Mouse (Mus musculus) neutrophil, adult 5-6 weeks (primary cell): ENCODE measurements at regions not wholly inside any gene's neighbourhood (a gene's known extent, or its start where the extent isn't known, plus 50 kb on each side); places are given as distances from the start of the nearest gene placed in this dataset.

Source experiments
- ATAC-seq: fragments of 151-379, 151-347 bp; 2 replicates; pipeline ENCODE4 v1.8.0; 2017; ENCODE audit warnings: mild to moderate bottlenecking, moderate TSS enrichment; ENCODE audit not compliant: insufficient number of reproducible peaks, poor library complexity, low FRiP score, severe bottlenecking; ENCODE audit errors: extremely low read depth

DNA sequence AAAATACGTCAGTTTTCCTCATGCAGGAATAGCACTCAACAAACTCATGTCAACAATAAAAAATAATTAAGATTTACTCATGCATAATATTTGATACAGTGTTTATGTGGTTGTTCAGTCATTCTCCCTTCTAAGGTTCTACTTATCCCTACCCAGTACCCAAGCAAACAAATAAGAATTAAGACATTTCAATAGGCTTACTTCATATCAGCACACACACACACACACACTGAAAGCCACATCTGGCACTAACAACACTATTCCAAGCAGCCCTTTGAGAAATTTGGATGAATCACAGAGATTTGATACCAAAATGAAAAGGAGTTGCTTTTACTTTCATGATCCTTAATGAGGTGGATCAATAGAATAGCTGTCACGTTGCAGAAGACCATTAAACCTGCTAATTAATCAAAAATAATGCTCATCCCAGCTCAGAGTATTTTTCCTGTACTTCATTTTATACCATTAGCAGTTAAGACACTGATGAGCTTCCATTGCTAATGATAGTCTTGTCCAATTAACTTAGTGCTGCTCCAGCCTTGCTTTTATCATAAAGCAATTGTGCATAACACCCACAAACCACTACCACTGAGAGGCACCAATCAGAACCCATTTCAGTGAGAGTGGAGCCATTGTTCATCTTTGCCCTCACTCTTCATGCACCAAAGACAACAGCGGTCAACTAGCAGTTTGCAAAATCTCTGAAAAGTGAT lies 188.3 kb downstream of the Arl4a start:
- no peak for ATAC-seq

DNA sequence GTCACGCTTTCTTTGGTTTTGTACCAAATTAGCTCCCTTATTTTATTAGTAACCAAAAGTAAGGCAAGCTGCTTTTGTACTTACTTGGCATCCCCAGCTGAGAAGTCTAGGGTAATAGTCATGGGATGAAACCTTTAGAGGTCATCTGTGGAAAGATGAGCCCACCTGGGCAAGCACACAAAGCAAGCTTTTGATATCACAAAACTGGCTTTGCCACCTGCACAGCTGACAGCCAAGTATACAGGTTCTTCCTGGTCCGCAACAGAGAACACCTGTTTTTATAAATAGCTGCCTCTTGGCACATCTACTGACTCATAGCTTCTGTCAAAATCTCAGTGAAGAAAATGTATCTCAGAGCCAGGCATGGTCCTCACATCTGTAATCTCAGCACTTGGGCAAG lies 197.2 kb downstream of the Arl4a start:
- no peak for ATAC-seq

DNA sequence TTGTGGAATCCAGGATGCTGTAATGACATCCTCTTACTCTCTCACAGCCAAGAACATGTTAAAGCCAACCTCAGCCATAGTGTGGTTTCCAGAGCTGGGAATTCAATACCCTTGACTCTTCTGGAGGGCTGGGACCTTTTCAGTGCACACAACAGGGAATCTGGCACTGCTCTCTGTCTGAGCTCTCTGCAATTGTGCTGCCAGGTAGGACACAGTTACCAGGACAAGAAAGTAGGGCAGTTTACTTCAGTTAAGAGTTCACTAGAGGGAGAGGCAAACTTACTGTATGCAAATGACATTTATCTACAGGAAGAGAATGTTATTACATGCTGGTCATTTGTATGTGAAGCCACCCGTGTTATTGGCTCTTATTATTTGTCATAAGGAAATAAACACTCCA lies 197.6 kb downstream of the Arl4a start:
- ATAC-seq, result no peak

DNA sequence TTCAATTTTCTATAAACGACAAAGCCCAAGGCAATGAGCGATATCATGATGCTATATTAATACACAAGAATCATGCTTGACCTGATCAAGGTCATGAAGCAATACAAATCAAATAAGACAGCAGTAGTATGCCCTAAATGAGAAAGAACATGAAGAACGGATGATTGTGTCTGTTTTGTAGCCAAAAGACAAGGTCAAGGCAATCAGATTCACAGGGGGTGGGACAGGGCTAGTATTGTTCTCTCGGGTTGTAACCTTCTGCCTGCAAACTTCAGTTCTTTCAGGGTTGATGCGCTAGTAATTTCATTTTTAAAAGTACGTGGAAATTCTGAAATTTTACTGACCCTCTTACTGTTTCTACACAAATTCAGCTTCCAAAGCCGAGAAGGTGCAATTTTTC lies 206.7 kb downstream of the Arl4a start:
- ATAC-seq, result no peak

DNA sequence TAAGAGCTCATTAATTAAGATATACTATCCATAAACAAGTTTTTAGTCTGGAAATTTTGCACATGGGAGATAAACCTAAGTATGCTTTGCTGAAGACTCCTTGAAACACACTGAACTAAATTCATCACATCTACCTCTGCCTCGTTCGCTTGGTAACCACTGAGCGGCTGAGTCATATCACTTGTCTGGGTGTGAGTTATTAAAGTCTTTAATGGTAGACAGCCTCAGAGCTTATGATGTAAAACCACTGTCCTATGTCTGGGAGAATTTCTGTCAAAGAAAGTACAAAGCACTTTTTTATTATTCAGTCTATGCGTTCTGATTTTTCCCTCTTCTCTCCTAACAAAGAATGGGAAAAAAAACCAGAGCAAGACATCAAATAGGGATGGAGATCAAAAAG lies 207.3 kb downstream of the Arl4a start:
- no peak for ATAC-seq

DNA sequence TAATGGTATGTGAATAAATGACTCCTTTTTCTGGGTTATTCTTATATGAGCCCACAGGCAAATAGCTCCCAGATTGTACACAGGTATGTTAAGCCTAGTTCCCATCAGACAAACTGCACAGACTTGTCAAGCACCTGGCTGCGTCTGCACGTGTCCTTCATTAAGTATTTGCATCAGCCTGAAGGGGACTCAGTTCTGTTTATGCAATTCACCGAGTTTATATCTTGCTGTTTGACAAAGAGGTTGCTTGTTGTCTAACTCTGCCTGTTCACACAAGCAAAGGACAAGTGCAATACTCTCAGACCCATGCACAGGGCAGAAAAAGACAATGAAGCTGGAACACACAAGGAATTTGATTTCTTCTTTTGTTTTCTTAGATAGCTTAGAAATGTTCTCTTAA lies 215.2 kb downstream of the Arl4a start:
- ATAC-seq, result no peak

DNA sequence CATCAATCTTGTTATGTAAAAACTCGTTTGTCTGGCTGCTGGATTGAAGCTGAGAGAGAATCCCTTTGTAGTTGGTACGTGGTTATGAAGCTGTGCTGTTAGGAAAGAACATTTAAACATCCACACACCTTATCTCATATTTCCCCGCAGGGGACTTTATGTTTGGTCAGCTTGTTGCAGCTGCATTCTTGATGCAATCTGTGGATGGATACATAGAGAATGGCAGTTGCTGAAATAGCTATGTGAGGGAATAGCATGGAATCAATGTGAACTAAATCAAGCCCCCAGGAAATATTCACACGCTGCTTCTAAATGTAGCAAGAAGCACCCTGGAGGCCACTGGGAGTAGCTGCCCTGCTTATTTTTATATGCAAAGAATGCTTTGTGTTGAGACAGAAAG lies 236.3 kb downstream of the Arl4a start:
- no peak for ATAC-seq

DNA sequence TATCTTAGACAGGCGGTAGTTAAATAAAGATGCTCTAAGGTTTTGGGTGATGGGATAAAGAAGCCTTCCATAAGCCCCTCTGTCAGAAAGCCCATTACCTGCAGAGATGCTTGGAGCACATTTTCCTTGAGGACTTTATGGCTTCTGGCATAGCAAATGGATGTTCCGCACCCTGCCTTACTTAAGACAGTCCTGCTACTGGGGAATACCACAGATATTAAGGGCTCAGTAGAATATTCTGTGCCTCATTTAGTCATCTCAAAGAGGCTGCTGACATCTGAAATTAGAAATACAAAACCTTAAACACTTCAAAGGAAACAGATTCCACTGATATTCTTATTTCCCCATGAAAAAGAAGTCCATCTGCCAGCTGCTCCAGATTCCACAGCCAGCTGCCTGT lies 240.0 kb downstream of the Arl4a start:
- ATAC-seq, result no peak

DNA sequence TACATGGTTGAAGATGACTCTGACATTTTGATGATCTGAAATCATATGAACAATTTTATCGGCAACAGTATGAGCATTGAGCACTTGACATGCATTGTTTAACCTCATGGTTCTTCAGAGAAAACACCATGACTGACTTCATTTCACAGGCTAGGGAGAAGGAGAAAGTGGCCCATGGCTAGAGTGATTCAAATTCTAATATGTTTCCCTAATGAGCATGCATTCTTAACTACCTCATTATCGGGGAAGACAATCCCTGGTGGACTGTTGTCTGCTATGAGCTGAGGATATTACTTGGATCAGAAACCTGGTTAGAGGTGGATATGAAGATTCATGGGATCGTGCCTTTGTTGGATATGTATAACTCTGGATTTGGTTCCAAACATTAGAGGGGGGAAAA lies 240.9 kb downstream of the Arl4a start:
- no peak for ATAC-seq

DNA sequence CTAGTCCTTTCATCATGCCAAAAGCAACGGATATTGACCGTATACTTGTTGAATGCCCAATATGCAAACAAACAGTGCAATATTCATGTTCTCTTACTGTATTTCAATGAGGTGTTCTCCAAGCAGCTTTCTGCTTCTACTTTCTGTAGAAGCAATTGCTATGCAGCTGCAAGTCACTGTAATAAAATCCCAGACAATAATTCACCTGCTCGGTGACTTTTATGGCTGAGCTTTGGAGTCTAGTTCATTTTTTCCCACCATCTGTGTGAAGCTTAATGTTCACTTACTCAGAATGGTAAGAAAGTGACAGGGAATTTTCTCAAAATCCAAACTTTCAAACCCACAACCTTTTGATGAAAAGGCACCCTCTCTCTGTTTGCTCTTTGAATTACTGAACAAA lies 252.8 kb downstream of the Arl4a start:
- ATAC-seq, result no peak

DNA sequence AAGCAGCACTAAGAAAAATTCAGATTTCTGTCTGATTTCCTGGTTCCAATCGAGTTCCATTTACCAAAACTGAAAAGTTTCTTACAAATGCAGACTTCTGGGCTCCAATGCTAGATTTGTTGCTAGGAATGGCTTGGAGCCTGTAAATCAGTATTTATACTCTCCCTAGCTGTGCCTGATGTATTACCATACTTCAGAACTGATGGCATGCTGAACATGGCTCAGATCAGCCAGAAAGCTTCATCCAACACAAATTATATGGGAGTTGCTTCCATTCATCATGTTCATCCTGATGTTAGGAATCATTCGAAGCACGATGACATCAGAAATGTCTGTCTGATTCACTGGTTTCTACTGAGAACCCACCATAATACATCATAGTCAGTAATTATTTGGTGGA lies 253.3 kb downstream of the Arl4a start:
- no peak for ATAC-seq

DNA sequence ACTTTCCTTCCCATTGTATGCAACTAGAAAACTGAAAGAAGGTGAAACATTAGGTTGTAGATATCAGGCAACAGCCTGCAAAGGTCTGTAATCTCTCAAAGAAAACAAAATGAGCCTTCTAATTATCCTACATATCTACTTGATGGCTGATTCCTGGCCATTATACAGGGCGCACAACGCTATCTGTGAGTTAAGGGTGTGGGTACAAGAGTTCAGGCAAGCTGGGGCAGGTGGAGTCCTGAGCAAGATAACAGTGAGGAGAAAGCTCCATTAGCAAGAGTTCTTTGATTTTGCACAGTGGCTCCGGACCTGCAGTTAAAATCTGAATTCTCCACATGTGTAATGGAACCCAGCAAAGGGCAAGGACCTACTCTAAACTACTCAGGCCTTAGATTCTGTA lies 261.7 kb downstream of the Arl4a start:
- ATAC-seq, result no peak

DNA sequence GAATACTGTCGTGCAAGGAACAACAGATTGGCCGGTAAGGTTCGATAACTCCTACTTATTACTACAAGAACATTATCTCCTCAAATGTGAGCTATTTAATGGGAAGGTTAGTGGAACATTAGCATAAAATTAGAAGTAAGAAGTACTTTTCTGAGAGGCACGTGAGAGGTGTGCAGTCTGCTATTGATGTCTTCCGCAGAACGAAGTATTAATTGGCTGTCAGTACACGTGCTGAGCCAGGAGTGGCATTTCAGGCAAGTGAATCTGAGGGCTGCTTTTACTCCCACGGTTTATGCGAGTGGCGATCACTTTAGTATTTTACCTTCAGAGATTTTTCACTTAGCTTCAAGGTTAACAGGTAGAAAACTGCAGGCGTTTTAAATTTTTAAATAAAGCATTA lies 270.8 kb downstream of the Arl4a start:
- no peak for ATAC-seq

DNA sequence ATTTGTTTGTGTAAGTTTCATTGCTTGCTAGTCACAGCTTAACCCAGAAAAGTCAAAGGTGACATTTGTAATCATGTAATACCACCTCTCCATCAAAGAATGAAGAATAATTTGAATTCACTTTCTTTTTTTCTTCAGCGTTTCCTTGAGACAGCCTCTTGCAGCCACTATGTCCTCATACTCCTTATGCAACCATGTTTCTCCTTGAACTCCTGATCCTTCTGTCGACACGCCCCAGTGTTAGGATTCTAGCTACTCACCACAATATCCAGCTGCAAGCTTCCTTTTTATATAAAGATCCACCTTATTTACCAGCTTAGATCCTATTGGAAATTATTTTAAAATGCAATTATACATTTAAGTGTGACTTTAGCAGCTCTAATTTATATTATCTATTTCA lies 274.3 kb downstream of the Arl4a start:
- ATAC-seq, result no peak

DNA sequence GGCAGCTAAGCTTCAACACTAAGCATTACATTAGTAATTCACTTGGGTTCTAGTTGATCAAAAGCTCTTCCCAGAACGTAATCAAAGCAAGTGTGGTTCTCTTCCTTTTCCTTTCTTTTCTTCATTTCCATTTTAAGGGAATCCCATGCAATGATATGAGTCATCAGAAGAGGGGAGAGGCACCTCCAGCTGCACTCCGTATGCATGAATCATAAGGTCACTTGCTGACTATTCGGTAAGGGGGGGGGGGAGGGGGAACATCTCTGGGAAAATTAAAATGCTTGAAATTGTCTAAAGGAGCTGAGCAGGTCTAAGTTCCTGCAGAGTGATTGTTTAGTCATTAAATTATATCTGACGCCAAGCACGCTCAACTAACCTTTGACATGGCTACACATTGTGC lies 275.9 kb downstream of the Arl4a start:
- ATAC-seq, result no peak

DNA sequence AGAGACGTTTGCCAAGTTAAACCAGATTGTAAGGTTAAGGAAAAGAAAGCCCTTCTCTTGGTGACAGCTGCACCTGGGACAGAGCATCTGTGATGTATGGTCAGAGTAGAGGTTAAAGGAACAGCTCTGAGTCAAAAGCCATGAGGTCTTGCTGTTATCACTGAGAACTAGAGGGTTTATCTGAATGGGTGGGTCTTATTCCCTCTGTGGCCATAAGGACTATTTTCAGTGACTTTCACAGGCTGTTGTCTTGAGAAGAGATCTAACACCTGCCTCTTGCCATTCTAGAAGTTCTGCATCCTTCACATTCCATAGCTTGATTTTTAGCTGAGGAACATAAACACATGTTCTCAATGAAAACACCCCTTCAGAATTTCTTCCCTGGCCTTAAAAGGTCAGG lies 276.5 kb downstream of the Arl4a start:
- ATAC-seq, result no peak

DNA sequence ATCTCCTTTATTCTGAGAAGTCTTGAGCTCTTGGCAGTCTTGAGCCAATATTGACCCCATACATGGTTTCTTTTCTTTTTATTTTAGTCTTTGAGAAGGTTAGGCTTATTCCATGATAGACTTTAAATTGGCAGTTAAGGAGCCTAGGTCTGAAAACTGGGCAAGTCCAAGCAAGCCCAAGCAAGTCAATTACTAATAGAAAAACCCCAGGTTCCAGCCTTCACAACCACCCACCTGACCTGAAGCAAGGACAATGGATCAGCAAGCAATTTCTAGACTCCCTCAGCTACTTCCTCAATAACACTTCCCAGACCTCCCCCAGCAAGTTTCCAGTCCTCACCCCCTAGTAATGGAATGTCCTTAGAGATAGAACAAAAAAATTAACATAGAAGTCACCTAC lies 279.9 kb downstream of the Arl4a start:
- no peak for ATAC-seq

DNA sequence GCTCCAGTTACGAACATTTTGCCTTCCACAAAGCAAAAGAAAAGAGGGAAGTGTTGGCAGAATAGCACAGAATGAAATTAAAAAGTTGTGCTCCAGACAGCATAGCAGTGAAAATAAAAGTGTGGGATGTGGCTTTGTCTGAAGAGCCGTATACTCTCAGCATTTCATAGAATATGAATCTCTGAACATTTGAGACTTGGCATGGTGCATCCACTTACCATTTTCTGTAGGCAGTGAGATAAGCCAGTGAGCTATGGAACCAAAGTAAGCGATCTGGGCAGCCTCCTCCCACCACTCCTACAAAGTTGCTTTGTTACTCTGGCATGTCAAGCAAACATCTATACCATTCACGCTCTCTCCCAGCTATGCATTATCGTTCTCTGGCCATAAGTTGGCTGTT lies 286.0 kb downstream of the Arl4a start:
- no peak for ATAC-seq

DNA sequence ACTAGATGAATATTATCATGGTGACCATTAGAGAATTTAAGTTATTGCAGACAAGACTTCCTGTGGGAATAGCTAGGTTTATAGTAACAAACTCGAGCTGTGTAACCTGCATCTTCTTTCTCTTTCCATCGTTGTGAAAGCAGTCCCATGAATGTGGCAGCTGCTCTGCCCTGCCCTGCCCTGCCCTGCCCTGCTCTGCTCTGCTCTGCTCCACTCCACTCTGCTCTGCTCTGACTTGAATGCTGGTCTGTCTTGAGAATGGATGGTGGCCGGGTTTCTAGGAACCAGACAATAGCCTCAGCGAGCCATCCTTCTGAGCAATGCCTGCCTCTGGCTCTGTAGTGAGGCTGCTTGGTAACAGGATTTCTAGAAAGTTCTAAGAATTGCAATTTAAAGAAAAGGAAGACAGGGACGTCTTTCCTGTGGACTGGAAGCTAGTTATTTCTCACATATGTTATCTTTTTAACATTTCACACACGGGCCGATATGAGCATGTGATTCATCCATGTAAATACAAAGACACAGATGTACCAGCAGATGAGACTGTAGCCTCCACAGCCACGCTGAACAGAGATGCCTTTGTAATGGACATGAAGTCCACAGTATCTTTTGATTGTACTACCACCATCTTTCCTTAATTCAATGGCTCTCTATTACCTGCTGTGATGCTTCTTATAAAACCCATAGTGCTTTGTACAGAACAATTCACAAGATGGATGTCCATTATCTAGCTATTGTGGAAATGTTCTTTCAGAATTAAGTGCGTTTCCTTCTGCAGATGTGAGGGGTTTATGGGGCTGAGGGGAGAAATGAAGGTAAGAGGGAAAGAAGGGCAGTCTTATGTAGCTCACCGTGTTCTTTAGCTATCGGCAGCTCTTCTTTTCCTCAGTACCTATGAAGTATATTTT lies 295.4 kb downstream of the Arl4a start:
- ATAC-seq, result no peak

DNA sequence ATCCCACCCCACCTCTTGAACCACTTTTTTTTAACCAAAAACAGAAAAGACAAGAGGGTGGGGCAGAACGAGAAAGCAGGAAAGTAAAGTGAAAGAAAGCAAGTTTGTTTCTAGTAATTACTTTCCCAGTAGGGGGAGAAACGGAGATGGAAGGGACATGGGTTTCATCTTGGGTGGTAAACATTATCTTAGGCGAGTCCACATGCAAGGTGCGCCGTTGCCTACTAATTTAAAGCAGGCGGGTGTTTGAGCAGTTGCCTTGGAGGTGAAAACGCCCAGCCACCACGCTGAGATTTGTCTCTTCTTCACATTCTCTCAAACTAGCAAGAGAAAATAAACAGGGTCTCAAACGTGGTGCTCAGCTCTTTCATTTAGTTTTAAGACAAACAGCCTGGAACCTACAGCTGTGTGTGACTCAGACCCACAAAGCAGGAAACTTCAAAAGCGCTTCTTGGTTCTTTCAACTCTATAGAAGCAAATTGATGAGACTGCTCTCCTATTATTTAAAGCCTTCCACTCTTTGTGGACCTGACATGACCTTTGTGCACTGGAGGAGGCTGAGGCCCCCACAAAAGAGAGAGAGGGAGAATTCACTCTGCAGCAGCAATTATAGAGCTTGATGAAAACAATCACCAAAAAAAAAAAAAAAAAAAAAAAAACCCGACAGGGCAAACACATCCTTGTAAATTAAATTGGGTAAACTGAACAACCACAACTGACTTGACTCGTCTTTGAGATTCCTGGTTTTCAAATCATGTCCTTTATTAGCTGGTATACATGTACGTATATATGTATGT lies 296.6 kb downstream of the Arl4a start:
- no peak for ATAC-seq
